Mouse (Mus musculus) limb, embryonic 11.5 days (tissue): ENCODE measurements around the gene Trio. TPM values are rescaled to one million over a fixed set of nuclear protein-coding genes. Genes with fewer than 3 reads are reported as not detected.

ENCODE experiments used
- ATAC-seq: fragments of 200-750 bp; cut with Nextera tagmentation; 2 replicates; pipeline ENCODE4 v1.8.0; 2017; ENCODE audit warnings: low read depth; ENCODE audit not compliant: insufficient number of reproducible peaks, low FRiP score, low TSS enrichment
- DNase-seq: peaks from one replicate; pipeline ENCODE4 v3.0.0-alpha.2; 2015; ENCODE audit warnings: low spot score
- H3K27ac ChIP-seq: fragments of 300-500 bp; sonication (generic); replicated peaks from 2 replicates; pipeline ENCODE4 v1.5.1; 2014; ENCODE audit warnings: low read depth, mild to moderate bottlenecking, low read length
- H3K27me3 ChIP-seq: fragments of 300-500 bp; sonication (generic); 2 replicates; pipeline ENCODE4 v1.6.1; 2014; ENCODE audit warnings: mild to moderate bottlenecking, low read length, mixed read lengths; ENCODE audit not compliant: control insufficient read depth, insufficient read depth
- H3K36me3 ChIP-seq: fragments of 300-500 bp; sonication (generic); 2 replicates; pipeline ENCODE4 v1.6.1; 2014; ENCODE audit warnings: mild to moderate bottlenecking, low read length, moderate library complexity, mixed read lengths; ENCODE audit not compliant: control insufficient read depth, insufficient read depth
- H3K4me1 ChIP-seq: fragments of 300-500 bp; sonication (generic); 2 replicates; pipeline ENCODE4 v1.6.1; 2014; ENCODE audit warnings: low read length, mixed read lengths; ENCODE audit not compliant: control insufficient read depth, insufficient read depth
- H3K4me2 ChIP-seq: fragments of 300-500 bp; sonication (generic); 2 replicates; pipeline ENCODE4 v1.6.1; 2014; ENCODE audit warnings: low read depth, mild to moderate bottlenecking, moderate library complexity; ENCODE audit not compliant: severe bottlenecking
- H3K4me3 ChIP-seq: fragments of 300-500 bp; sonication (generic); 2 replicates; pipeline ENCODE4 v1.5.1; 2014; ENCODE audit warnings: low read depth, low read length
- H3K9ac ChIP-seq: fragments of 300-500 bp; sonication (generic); 2 replicates; pipeline ENCODE4 v1.6.1; 2014; ENCODE audit warnings: mild to moderate bottlenecking, low read length
- H3K9me3 ChIP-seq: fragments of 300-500 bp; sonication (generic); 2 replicates; pipeline ENCODE4 v1.6.1; 2016; ENCODE audit warnings: low read length; ENCODE audit not compliant: control insufficient read depth
- WGBS: fragments of 180-500 bp; shearing (Covaris S2); extraction: QIAGEN DNeasy Blood & Tissue Kit; methylation state at CpG from one replicate; pipeline ENCODE4 v1.1.7; 2014; 5-methylcytosine and 5-hydroxymethylcytosine counted together
- polyA plus RNA-seq: library from polyadenylated mRNA; unstranded; fragments of >200 nt; fragmentation: Nextera tagmentation; extraction: Ambion mirVana; gene quantifications from 2 replicates; pipeline ENCODE4 v1.2.1, GENCODE M21; 2014

Trio gene
- polyA plus RNA-seq, 1 experiment from 2014 or later: 64.8 TPM

GRCm38 (mm10) chr15:27710698-27711097 lies 314.9 kb downstream of the Trio start:
- ATAC-seq (no peak), DNase-seq (no peak)
- H3K36me3 ChIP-seq: no peaks in the 10 kb centered on the region
- no peak overlapping the region for H3K27ac ChIP-seq
- no peak overlapping the region for H3K4me2 ChIP-seq
- WGBS: 88% methylated on average over 9 of the region's 9 CpGs
- no peaks in the 10 kb centered on the region for H3K4me1 ChIP-seq
- no peak overlapping the region for H3K4me3 ChIP-seq
- H3K9me3 ChIP-seq: no peaks in the 10 kb centered on the region
- H3K9ac ChIP-seq: no peak overlapping the region
- H3K27me3 ChIP-seq: no peaks in the 10 kb centered on the region

- DNase-seq (no peak), ATAC-seq (no peak)
- Histone ChIP-seq H3K4me3 (no peak overlapping the region), H3K9ac (no peak overlapping the region), H3K4me1 (no peaks in the 10 kb centered on the region), H3K27ac (no peak overlapping the region), H3K36me3 (no peaks in the 10 kb centered on the region), H3K4me2 (no peak overlapping the region), H3K27me3 (no peaks in the 10 kb centered on the region), H3K9me3 (no peaks in the 10 kb centered on the region)
- 88% methylated on average over 7 of the region's 7 CpGs for WGBS
These were observed 316.6 kb downstream of the Trio start for GRCm38 (mm10) chr15:27708968-27709612.

GRCm38 (mm10) chr15:27708499-27708898 lies 317.1 kb downstream of the Trio start:
- H3K9me3 ChIP-seq: no peaks in the 10 kb centered on the region
- H3K36me3 ChIP-seq: no peaks in the 10 kb centered on the region
- no peak overlapping the region for H3K4me3 ChIP-seq
- no peak overlapping the region for H3K4me2 ChIP-seq
- 67% methylated on average over 3 of the region's 3 CpGs for WGBS
- H3K9ac ChIP-seq: no peak overlapping the region
- H3K27ac ChIP-seq: no peak overlapping the region
- no peak for ATAC-seq
- H3K4me1 ChIP-seq: no peaks in the 10 kb centered on the region
- H3K27me3 ChIP-seq: no peaks in the 10 kb centered on the region
- DNase-seq: no peak

GRCm38 (mm10) chr15:27702972-27703313 lies 322.7 kb downstream of the Trio start:
- DNase-seq (no peak), ATAC-seq (no peak)
- Histone ChIP-seq H3K27ac (no peak overlapping the region), H3K4me3 (no peak overlapping the region), H3K27me3 (no peaks in the 10 kb centered on the region), H3K9me3 (no peaks in the 10 kb centered on the region), H3K4me2 (no peak overlapping the region), H3K9ac (no peak overlapping the region), H3K36me3 (no peaks in the 10 kb centered on the region), H3K4me1 (0 out of 2 replicates have a peak, but pooled peaks cover 4% of the 10 kb centered on the region)
- 60% methylated on average over 1 of the region's 1 CpGs for WGBS

- DNase-seq: no peak
- Histone ChIP-seq H3K4me1 (0 out of 2 replicates have a peak, but pooled peaks cover 4% of the 10 kb centered on the region), H3K9ac (no peak overlapping the region), H3K27me3 (no peaks in the 10 kb centered on the region), H3K36me3 (no peaks in the 10 kb centered on the region), H3K9me3 (no peaks in the 10 kb centered on the region), H3K4me3 (no peak overlapping the region), H3K27ac (no peak overlapping the region), H3K4me2 (no peak overlapping the region)
- no peak for ATAC-seq
- WGBS: 57% methylated on average over 11 of the region's 11 CpGs
These were observed 323.3 kb downstream of the Trio start for GRCm38 (mm10) chr15:27702031-27702971.

GRCm38 (mm10) chr15:27697632-27698031 lies 328.0 kb downstream of the Trio start:
- no peak overlapping the region for H3K4me2 ChIP-seq
- H3K9me3 ChIP-seq: no peaks in the 10 kb centered on the region
- H3K27ac ChIP-seq: no peak overlapping the region
- no peaks in the 10 kb centered on the region for H3K36me3 ChIP-seq
- 0 out of 2 replicates have a peak, but pooled peaks cover under 1% of the 10 kb centered on the region for H3K4me1 ChIP-seq
- WGBS: 92% methylated on average over 5 of the region's 5 CpGs
- no peak overlapping the region for H3K9ac ChIP-seq
- DNase-seq: no peak
- no peak overlapping the region for H3K4me3 ChIP-seq
- H3K27me3 ChIP-seq: no peaks in the 10 kb centered on the region
- ATAC-seq: no peak

- Histone ChIP-seq H3K4me1 (no peaks in the 10 kb centered on the region), H3K27me3 (no peaks in the 10 kb centered on the region), H3K36me3 (no peaks in the 10 kb centered on the region), H3K9ac (no peak overlapping the region), H3K9me3 (no peaks in the 10 kb centered on the region), H3K4me2 (no peak overlapping the region), H3K27ac (no peak overlapping the region), H3K4me3 (no peak overlapping the region)
- no peak for DNase-seq
- 91% methylated on average over 10 of the region's 10 CpGs for WGBS
- ATAC-seq: no peak
These were observed 332.4 kb downstream of the Trio start for GRCm38 (mm10) chr15:27693235-27693634.

- Histone ChIP-seq H3K4me1 (no peaks in the 10 kb centered on the region), H3K27ac (no peak overlapping the region), H3K4me3 (no peak overlapping the region), H3K36me3 (no peaks in the 10 kb centered on the region), H3K4me2 (no peak overlapping the region), H3K9me3 (no peaks in the 10 kb centered on the region), H3K27me3 (no peaks in the 10 kb centered on the region), H3K9ac (no peak overlapping the region)
- ATAC-seq (no peak), DNase-seq (no peak)
- 85% methylated on average over 7 of the region's 7 CpGs for WGBS
These were observed 333.5 kb downstream of the Trio start for GRCm38 (mm10) chr15:27692161-27692560.
